Mouse (Mus musculus) limb, embryonic 14.5 days (tissue): Measurements from ENCODE around the gene Cmklr1. TPM values are rescaled to one million over a fixed set of nuclear protein-coding genes. Genes with fewer than 3 reads are reported as not detected.
"Not testable (repeated sequence)": the region's sequence is repeated elsewhere in the genome, so short reads cannot be mapped to it uniquely, and the experiment has no call there.

Experiments used
- ATAC-seq: fragments of 200-750 bp; cut with Nextera tagmentation; 2 replicates; pipeline ENCODE4 v1.8.0; 2017; ENCODE audit warnings: low read depth, moderate number of reproducible peaks, moderate TSS enrichment; ENCODE audit not compliant: low FRiP score
- DNase-seq: peaks from one replicate; pipeline ENCODE4 v3.0.0-alpha.2; 2015; ENCODE audit warnings: low spot score
- H3K27ac ChIP-seq: fragments of 300-500 bp; sonication (generic); replicated peaks from 2 replicates; pipeline ENCODE4 v1.5.1; 2014; ENCODE audit warnings: low read depth, mild to moderate bottlenecking, low read length, moderate library complexity, mixed read lengths
- H3K27me3 ChIP-seq: fragments of 300-500 bp; sonication (generic); 2 replicates; pipeline ENCODE4 v1.6.1; 2014; ENCODE audit warnings: low read length, mixed read lengths; ENCODE audit not compliant: control insufficient read depth, insufficient read depth
- H3K36me3 ChIP-seq: fragments of 300-500 bp; sonication (generic); 2 replicates; pipeline ENCODE4 v1.6.1; 2014; ENCODE audit warnings: mild to moderate bottlenecking, low read length, moderate library complexity, mixed read lengths; ENCODE audit not compliant: control insufficient read depth, insufficient read depth
- H3K4me1 ChIP-seq: fragments of 300-500 bp; sonication (generic); 2 replicates; pipeline ENCODE4 v1.6.1; 2014; ENCODE audit warnings: antibody characterized with exemption, low read length, mixed read lengths; ENCODE audit not compliant: control insufficient read depth, insufficient read depth
- H3K4me2 ChIP-seq: fragments of 300-500 bp; sonication (generic); replicated peaks from 2 replicates; pipeline ENCODE4 v1.6.1; 2014; ENCODE audit warnings: low read depth, mild to moderate bottlenecking, low read length, moderate library complexity; ENCODE audit not compliant: severe bottlenecking
- H3K4me3 ChIP-seq: fragments of 300-500 bp; sonication (generic); replicated peaks from 2 replicates; pipeline ENCODE4 v1.5.1; 2014; ENCODE audit warnings: low read length
- H3K9ac ChIP-seq: fragments of 300-500 bp; sonication (generic); 2 replicates; pipeline ENCODE4 v1.6.1; 2014; ENCODE audit warnings: mild to moderate bottlenecking, low read depth, low read length, moderate library complexity; ENCODE audit not compliant: severe bottlenecking
- H3K9me3 ChIP-seq: fragments of 300-500 bp; sonication (generic); 2 replicates; pipeline ENCODE4 v1.6.1; 2016; ENCODE audit warnings: low read length; ENCODE audit not compliant: control insufficient read depth
- POLR2A ChIP-seq: fragments of 200-500 bp; IDR thresholded peaks from 2 replicates; pipeline ENCODE4 v1.8.0; 2012; ENCODE audit warnings: inconsistent platforms, mild to moderate bottlenecking, moderate library complexity, borderline replicate concordance; ENCODE audit not compliant: insufficient read depth, insufficient read length; ENCODE audit errors: extremely low read depth
- WGBS: fragments of 180-500 bp; shearing (Covaris S2); extraction: QIAGEN DNeasy Blood & Tissue Kit; methylation state at CpG from one replicate; pipeline ENCODE4 v1.1.7; 2014; 5-methylcytosine and 5-hydroxymethylcytosine counted together
- polyA plus RNA-seq, 2 experiments: library from polyadenylated mRNA; depleted of rRNA in 1 of 2; stranded (reverse) in 1 of 2; unstranded in 1 of 2; fragments of >200 nt; fragmentation: Nextera tagmentation in 1 of 2; extraction: Ambion mirVana in 1 of 2; gene quantifications; 2 replicates each; pipeline versions ENCODE4 v1.2.1 to v1.2.3; 2012 to 2014

The Cmklr1 gene
- polyA plus RNA-seq, 2 experiments = 7.8 to 10.7 TPM

- no peaks in the 10 kb centered on the region for H3K27me3 ChIP-seq
- ATAC-seq (no peak), DNase-seq (no peak)
- no peak overlapping the region for H3K9ac ChIP-seq
- 8% methylated on average over 1 of the region's 3 CpGs for WGBS
- H3K4me2 ChIP-seq = no peak overlapping the region
- H3K9me3 ChIP-seq = no peaks in the 10 kb centered on the region
- no peak overlapping the region for H3K4me3 ChIP-seq
- peaks cover 8% of the 10 kb centered on the region; the same call in 1 of the 2 replicates for H3K4me1 ChIP-seq
- no peak overlapping the region for H3K27ac ChIP-seq
- TF ChIP-seq POLR2A = no peak
- no peaks in the 10 kb centered on the region for H3K36me3 ChIP-seq
Observed at GRCm38 (mm10) chr5:113591166-113591565, 59.1 kb downstream of the Cmklr1 start.

- ATAC-seq (no peak), DNase-seq (no peak)
- H3K27ac ChIP-seq = no peak overlapping the region
- no peak overlapping the region for H3K9ac ChIP-seq
- H3K27me3 ChIP-seq = no peaks in the 10 kb centered on the region
- H3K4me2 ChIP-seq = no peak overlapping the region
- H3K9me3 ChIP-seq = no peaks in the 10 kb centered on the region
- 44% methylated on average over 5 of the region's 5 CpGs for WGBS
- peaks cover 8% of the 10 kb centered on the region; the same call in 1 of the 2 replicates for H3K4me1 ChIP-seq
- no peak overlapping the region for H3K4me3 ChIP-seq
- no peak for TF ChIP-seq POLR2A
- H3K36me3 ChIP-seq = no peaks in the 10 kb centered on the region
Observed at GRCm38 (mm10) chr5:113590010-113590640, 60.1 kb downstream of the Cmklr1 start.

GRCm38 (mm10) chr5:113586458-113586849 lies 63.8 kb downstream of the Cmklr1 start:
- not testable (repeated sequence) for H3K4me3 ChIP-seq, H3K4me2 ChIP-seq, H3K27ac ChIP-seq, H3K36me3 ChIP-seq, DNase-seq, H3K9me3 ChIP-seq, H3K9ac ChIP-seq, H3K27me3 ChIP-seq, ATAC-seq
- 52% methylated on average over 5 of the region's 5 CpGs for whole genome bisulfite sequencing
- peaks cover 11% of the 10 kb centered on the region for H3K4me1 ChIP-seq

- not testable (repeated sequence) for H3K27ac ChIP-seq, ATAC-seq
- WGBS = 63% methylated on average over 17 of the region's 17 CpGs
Observed at GRCm38 (mm10) chr5:113585619-113586457, 64.4 kb downstream of the Cmklr1 start.

GRCm38 (mm10) chr5:113584439-113584838 lies 65.8 kb downstream of the Cmklr1 start:
- H3K4me1 ChIP-seq = peaks cover 6% of the 10 kb centered on the region; the same call in 1 of the 2 replicates
- no peaks in the 10 kb centered on the region; the same call in 1 of the 2 replicates for H3K9me3 ChIP-seq
- H3K4me2 ChIP-seq = no peak overlapping the region
- 12% methylated on average over 6 of the region's 6 CpGs for WGBS
- no peak overlapping the region for H3K27ac ChIP-seq
- no peak overlapping the region for H3K4me3 ChIP-seq
- H3K9ac ChIP-seq = no peak overlapping the region
- DNase-seq = no peak
- no peaks in the 10 kb centered on the region for H3K36me3 ChIP-seq
- no peak for ATAC-seq
- TF ChIP-seq POLR2A = no peak
- no peaks in the 10 kb centered on the region for H3K27me3 ChIP-seq

More at GRCm38 (mm10) chr5:113585619-113586457, 64.4 kb downstream of the Cmklr1 start:
- H3K9me3 ChIP-seq, H3K36me3 ChIP-seq, H3K27me3 ChIP-seq, H3K9ac ChIP-seq, H3K4me1 ChIP-seq, H3K4me2 ChIP-seq, H3K4me3 ChIP-seq, DNase-seq: not testable (repeated sequence)
